Mouse (Mus musculus): ENCODE data around the gene Abca9.

Abca9 gene

DNA sequence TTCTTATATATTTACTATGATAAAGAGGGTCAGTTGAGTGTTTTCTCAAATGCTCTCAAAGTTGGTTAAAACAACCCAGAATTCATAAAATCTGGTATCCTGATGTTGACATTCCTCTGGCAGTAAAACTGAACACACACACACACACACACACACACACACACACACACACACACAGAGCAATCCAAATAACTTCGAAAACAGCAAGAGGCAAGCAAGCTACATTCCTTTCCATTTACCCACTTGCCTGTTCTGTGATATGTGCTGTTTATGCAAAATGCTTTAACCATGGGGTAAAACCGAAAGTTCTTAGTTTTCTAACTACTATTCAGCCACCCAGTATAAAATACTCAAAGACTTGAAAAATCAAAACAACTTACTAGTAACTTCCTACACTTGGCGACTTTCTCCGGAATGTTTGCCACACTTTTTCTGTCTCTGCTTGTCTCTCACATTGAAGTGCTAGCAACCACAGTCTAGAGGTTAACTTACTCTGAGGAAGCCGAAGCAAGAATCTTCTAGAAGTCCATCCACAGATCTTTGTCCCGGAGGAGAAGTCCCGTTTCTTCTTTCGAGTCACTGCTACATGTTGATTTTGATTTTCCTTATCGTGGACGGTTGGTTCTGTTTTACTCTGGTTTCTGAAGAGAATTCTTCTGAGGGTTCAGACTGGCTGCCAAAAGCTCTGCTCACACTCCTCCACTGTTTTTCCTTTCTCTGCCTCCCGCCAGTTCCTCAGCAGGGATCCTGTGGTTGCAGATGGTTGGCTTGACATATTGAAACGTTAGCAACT lies at the start of gene Abca9:
Abca9 (minus strand) TSS at position 738 of the 793 bp plus-strand sequence.
- in situ Hi-C loops (cut with MboI, MseI): loop anchor here (25.0 kb wide), 1 partner anchor 595 kb away; no protein-coding TSS in a partner anchor

DNA sequence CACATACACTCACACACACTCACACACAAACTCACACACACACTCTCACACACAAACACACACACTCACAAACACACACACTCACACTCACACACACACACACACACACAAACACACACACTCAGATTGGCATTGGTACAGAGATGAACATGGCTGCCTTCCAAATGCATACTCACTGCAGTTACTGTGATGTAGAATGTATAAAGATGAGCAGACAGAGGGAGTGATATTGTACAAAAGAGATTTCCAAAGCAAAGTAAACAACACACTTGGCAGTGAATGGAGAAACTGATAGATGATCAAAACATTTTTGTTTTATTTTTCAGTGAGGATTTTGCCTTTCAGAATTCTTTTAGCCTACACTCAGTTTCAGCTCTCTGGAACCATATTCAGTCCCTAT lies 49.1 kb upstream of the Abca9 start:
- in situ Hi-C loops (cut with MboI, MseI): no loop called here

DNA sequence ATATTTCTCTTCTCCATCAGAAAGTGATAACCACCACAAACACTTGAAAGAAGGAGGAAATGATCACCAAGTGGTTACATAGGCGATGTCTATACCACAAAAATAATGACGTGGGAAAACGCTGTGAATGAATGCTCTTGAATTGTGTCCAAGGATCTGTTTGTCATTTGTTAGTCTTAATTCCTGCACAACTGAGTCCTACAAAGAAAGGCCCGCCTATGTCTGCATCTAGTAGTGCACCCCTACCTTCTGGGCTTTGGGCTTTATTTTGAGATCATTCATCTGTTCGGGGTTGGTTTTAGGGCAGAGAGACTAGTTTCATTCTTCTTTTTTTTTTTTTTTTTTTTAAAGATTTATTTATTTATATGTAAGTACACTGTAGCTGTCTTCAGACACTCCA lies 35.9 kb upstream of the Abca9 start:
- in situ Hi-C loops (cut with MboI, MseI): no loop called here

DNA sequence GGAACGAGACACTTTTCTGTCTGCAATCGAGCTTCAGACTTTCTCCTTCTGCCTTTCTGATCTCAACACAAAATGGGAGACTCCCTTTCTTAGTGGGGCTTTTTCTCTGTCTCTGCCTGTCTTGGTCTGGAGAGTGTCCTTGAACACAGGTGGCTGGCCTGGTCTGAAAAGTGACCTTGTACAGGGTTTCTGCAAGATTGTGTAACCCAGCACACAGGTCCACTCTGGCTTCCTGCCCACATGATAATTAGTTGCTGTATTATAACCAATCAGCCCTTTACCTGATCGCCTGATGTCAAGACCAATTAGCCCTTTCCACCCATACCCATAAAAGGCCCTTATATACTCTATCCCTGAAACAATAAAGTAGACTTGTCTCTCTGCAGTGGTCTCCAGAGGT lies 30.9 kb upstream of the Abca9 start:
- in situ Hi-C loops (cut with MboI, MseI): no loop called here

DNA sequence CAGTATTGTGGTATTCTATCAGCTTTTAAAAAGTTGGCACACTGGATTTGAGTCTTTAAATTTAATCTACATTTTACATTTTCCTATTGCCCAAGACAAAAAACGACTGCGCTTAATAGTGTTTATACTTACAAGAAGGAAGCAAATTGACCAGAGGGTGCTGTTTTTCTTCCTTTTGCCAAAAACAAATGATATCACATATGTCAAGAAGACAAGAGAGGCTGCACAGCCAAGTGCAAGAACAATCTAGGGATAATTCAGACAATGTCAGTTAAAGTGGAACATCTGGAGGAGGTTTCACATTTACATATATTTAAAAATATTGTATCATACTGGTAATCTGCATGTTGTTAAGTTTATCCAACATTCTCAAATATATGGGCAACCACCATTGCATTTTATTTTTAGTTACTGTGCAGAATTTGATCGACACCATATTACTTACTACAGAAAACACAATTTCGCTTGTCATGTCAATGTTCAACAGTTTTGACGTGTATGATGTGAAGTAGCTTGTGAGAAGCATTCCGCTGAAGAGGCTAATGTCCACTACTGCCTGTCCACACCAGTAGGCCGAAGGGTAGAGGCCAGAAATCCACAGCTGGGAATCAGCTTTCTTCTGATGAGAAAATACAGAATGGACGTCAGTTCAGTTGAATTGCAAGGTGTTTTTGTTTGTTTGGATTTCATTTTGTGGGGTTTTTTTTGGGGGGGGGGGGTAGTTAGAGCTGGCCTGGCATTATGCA lies 28.7 kb upstream of the Abca9 start:
- in situ Hi-C loops (cut with MboI, MseI): no loop called here

DNA sequence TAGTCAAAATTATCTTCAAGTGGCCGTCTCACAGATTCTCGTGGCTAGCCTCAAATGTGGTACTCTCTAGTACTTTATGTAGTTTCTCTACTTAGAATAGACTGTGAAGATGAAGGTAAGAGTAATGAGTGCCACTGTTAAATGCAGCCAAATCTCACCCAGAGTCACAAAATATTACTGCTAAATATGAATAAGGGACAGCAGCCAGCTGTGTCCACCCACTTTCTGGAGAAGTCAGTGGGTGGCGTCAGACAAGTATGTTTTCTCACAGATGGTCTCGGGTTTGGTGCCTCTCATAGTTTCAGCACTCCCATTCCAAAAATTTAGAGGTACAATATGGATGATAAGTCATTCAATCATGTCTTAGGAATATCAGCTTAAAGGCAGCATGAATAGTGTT lies 27.3 kb upstream of the Abca9 start:
- in situ Hi-C loops (cut with MboI, MseI): no loop called here

DNA sequence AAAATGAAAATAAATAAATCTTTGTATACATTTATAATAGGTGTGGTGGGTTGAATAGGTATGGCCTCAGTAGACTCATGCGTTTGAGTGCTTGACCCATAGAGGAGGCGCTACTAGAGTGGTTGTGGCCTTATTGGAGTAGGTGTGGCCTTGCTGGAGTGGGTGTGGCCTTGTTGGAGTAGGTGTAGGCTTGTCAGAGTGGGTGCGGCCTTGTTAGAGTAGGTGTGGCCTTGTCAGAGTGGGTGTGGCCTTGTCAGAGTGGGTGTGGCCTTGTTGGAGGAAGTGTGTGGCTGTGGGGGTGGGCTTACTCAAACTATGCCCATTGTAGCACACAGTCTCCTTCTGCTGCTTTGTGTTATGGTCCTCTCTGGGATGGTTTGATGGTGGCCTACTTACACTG lies 3.2 kb upstream of the Abca9 start:
- in situ Hi-C loops (cut with MboI, MseI): loop anchor here (10.0 to 25.0 kb wide), 2 partner anchors 591 to 1654 kb away; no protein-coding TSS in a partner anchor

DNA sequence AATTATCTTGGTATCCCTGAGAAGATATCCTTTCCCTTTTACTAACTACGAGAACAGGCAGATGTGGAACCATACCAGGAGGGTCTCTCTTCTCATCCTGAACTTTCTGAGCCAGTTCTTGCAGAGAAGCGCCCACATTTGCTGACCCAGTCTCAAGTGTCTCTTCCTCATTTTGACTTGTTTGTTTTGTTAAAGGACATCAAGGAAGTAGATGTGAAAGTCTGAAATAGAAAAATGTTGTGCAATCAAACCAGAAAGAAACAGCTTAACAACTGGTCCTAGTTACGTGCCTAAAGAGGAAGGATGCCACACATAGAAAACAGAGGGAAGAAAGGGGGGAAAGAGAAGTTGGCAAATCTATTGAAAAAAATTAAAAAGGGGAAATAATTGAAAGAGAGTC lies 2.2 kb downstream of the Abca9 start:
- in situ Hi-C loops (cut with MboI, MseI): loop anchor here (25.0 kb wide), 1 partner anchor 596 kb away; no protein-coding TSS in a partner anchor

DNA sequence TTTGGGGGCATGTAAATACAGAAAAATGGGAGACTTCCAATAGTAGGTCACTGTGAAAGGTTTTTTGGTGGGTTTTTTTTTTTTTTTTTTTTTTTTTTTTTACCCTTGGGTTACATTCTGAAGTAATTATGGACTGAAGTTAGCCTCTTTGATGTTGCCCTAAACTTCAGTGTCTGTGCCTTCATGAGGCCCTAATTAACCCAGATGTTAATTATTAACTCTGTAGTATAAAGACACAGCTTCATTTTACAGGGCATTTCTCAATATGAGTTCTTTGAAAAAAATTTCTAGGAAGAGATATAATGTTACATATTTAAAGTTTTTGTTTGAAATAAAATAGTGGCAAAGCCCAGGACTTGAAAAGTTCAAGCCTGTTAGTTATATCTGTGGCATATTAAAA lies 2.6 kb downstream of the Abca9 start:
- in situ Hi-C loops (cut with MboI, MseI): loop anchor here (25.0 kb wide), 1 partner anchor 597 kb away; no protein-coding TSS in a partner anchor

GRCm38 (mm10) chr11:110157059-110157458 lies 10.9 kb downstream of the Abca9 start:
- in situ Hi-C loops (cut with MboI, MseI): loop anchor here (25.0 kb wide), 1 partner anchor 605 kb away; no protein-coding TSS in a partner anchor

DNA sequence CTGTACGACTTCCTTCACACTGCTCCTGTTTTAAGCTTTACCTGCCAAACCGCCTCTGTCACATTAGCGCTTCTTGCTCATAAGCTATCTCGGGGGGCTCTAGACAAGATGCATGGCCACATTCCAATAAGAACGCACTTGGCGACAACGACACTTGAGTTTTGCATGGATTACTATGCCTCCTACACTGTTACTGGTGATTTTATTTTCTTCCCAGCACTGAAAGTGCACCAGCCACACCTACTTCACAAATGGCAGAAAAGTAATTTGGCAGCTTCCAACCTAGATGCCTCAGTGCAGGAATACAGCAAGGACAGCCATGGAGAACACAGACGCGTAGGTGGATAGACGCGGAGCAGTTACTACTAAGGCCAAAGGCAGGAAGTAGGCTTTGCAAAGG lies 12.0 kb downstream of the Abca9 start:
- in situ Hi-C loops (cut with MboI, MseI): loop anchor here (25.0 kb wide), 1 partner anchor 606 kb away; no protein-coding TSS in a partner anchor

GRCm38 (mm10) chr11:110147640-110148039 lies 20.4 kb downstream of the Abca9 start:
- in situ Hi-C loops (cut with MboI, MseI): no loop called here

DNA sequence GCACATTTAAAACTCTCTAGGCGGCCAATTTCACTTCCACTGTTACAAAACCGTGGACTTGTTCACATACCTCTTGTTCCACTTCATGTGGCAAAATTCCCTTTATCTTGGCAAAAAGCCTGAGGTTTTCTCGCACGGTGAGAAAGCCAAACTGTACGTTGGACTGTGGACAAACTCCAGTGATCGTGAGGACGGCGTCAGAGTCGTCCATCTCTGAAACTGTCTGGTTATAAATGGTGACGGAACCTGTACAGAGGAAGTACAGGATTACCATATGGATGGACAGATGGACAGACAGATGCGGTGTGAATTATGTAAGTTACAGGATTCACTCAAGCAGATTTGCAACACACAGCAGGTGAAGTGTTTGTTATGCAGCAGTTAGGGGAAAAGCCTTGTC lies 22.6 kb downstream of the Abca9 start:
- in situ Hi-C loops (cut with MboI, MseI): no loop called here

DNA sequence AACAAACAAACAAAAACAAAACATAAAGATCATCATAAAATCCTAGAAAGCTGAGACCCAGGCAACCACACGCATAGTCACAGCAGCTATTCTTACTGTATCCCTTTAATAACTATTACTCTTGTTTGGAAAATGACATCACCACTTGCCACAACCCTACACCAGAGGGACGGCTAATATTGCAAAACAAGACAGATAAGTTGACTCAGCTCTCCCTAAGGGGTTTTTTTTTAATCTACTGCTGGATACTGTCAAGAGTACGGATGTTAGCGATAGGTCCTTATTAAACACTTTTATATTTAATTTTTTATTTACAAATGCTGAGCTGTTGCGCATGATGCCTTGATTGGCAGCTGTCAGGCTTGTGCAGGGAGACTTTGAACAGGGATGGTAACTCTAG lies 37.2 kb downstream of the Abca9 start:
- in situ Hi-C loops (cut with MboI, MseI): no loop called here

DNA sequence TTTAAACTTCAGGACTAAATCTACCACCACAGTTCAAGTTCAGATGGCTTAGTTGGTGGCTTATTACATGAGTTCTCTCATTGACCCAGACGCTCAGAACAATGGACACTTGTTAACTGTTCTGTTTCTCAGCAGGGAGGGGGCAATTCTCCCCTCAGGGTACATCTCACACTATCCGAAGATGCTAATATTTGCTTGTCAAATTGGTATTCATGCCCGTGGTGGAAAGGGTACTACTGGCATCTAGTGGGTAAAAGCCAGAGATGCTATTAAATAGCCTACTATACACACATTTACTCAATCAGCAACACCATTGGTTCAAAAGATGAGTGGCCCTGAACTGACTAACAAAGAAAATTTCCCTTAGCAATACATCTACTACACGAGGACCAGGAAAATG lies 56.9 kb downstream of the Abca9 start:
- in situ Hi-C loops (cut with MboI, MseI): no loop called here

DNA sequence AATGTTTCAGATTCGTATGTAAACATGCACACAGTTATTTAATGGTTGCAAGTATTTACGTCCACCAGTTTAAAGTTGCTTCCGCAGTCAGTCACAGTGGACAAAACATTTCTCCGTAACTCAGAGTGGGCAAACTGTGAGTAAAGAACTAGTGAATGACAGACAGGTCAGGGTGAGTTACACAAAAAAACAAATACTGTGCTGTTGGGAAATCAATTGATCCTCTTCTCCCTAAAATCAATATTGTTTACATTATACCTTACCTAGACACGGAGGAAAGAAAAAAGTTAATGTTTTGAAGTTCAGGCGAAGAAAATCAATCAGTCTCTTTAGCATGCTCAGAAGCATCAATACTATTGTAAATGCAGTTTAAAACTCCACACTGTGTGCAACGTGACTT lies 66.6 kb downstream of the Abca9 start:
- in situ Hi-C loops (cut with MboI, MseI): no loop called here

GRCm38 (mm10) chr11:110098901-110099300 lies 69.1 kb downstream of the Abca9 start:
- in situ Hi-C loops (cut with MboI, MseI): no loop called here

DNA sequence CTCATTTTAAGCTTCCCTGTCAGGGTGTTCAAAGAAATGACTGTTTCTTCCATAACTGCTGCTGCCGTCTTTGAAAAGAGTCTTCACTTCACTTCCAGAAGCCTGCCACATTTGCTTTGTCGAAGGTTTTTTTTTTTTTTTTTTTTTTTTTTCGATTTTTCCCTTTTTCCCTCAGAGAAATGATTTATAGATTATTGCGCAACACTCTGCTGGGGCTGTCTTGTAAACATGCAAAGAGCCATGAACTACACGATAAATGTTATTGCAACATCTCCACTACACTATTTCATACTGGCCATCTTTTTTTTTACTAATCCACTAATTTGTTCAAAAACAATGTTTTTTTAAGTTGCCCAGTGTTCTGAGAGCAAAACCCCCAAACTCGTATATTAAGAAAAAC lies 70.5 kb downstream of the Abca9 start:
- in situ Hi-C loops (cut with MboI, MseI): no loop called here

DNA sequence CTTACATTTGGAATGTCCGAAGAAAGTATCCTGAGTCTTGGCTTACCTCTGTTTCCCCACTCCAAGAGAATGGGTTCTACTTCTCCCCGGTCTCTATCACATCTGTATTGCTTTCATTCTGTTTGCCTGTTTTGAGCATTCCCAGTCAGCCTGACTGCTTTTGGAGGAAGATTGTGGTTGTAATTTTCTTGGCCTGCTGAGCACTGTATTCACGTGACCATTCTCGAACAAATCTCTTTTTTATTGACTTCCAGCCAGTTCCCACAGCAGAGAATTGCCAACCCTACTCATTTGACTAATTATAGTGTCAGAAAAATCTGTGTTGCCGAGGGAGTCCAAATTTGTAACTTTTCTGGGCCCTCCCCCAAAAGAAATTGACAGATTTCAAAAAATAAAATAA lies 72.1 kb downstream of the Abca9 start, which contains the start of gene Abca8a:
Abca8a (minus strand) TSS at position 121 of the 400 bp plus-strand sequence.
- in situ Hi-C loops (cut with MboI, MseI): no loop called here

DNA sequence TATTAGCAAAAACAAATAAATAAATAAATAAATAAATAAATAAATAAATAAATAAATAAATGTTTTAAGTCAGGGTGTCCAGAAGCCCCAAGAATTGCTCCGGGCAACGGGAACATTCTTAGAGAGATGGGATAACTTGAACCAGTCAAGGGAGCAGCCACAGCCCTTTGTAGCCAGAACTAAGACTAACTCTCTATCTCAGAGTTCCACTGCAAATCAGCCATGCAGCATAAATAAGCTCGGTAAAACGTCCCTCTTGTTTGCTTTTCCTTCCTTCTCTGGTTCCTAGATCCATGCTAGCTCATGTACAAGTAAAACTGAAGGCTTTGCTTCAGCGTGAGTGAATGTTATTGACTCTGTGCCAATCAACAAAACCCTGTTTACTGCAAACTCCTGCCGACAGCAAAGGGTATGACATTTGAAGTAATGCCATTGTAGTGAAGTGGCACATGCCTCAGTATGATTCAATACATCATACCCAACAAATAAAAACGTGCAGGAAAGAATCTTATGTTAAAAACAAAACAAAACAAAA lies 73.1 kb downstream of the Abca9 start:
- in situ Hi-C loops (cut with MboI, MseI): no loop called here

- in situ Hi-C loops (cut with MboI, MseI): no loop called here
Observed at GRCm38 (mm10) chr11:110094236-110094635, 73.8 kb downstream of the Abca9 start.

DNA sequence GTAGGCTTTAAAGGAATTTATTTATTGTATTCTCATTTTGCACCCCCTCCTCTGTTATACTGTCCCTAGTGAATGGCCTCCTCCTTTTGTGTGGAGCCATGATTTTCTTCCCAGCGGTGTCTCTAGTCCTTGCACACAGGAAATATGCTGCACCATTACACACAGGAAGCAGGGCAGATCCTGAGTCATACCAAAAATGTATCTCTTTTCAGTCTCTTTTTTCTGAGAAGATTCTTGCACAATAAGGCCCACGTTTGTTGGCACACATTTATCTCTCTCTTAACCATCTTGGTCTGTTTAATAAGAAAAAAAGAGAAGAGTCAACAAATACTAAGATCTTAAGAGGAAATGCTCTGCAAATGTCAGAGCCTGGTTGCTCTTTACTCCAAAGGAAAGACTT lies 76.7 kb downstream of the Abca9 start:
- in situ Hi-C loops (cut with MboI, MseI): no loop called here

Data from T-helper 1 cell (primary cell).